Mouse (Mus musculus): ENCODE data around the gene Tarsl2.

The Tarsl2 gene

GRCm38 (mm10) chr7:65650662-65651061, 6.0 kb downstream of the Tarsl2 start:
- DNase-seq (ENCODE audit: low read depth, low spot score) = no peak

DNA sequence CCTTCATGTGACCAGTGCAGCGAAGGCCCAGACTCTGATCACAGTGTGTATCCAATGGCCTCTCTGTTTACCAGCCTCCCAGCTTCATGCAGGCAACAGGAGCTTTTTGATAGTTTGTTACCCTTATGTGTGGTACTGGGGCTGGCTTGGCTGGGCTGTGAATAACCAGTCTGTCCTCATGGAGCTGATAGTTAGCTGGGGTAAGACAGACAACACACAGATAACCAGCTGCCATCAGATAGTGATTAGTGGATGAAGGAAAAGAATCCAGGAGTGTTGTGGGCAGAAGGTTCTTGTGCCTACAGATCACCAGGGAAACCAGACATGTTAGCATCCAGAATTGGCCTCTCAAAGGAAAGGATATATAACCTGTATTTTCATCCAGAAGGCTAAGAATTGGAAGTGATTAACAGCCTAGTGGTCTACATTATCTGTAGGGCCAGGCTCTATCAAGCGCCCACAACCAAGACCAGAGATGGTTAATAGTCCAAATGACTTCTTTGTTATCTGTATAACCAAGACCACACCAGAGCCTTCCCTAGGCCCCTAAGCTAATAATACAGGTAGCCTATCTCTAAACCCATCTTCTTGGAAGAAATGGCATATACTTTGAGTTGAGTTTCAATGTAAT, 12.9 kb downstream of the Tarsl2 start:
- DNase-seq (ENCODE audit: low read depth, low spot score) = no peak

- DNase-seq (ENCODE audit: low read depth, low spot score) = no peak
These were observed 18.6 kb downstream of the Tarsl2 start for GRCm38 (mm10) chr7:65663225-65663790.

GRCm38 (mm10) chr7:65663886-65664285, 19.2 kb downstream of the Tarsl2 start:
- no peak for DNase-seq (ENCODE audit: low read depth, low spot score)

- no peak for DNase-seq (ENCODE audit: low read depth, low spot score)
These were observed 22.8 kb downstream of the Tarsl2 start for GRCm38 (mm10) chr7:65667491-65667890.

GRCm38 (mm10) chr7:65678050-65678449, 33.4 kb downstream of the Tarsl2 start:
- DNase-seq (ENCODE audit: low read depth, low spot score) = no peak

- no peak for DNase-seq (ENCODE audit: low read depth, low spot score)
These were observed 34.4 kb downstream of the Tarsl2 start for GRCm38 (mm10) chr7:65678900-65679595.

DNA sequence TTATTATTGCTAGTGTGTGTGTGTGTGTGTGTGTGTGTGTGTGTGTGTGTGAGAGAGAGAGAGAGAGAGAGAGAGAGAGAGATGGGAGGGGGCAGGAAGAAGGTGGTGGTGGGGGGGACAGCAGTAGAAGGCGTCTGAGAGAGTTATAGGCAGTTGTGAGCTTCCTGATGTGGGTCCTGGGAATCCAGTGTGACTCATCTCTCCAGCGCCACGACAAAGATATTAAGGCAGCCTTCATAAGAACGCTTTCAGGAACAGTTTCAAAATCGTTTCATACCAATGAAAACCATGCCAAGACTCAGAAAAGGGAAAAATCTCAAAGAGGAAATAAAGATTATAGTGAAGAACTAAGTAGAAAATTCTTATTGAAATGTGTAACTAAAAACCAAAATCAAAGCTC, 36.5 kb downstream of the Tarsl2 start:
- no peak for DNase-seq (ENCODE audit: low read depth, low spot score)

- no peak for DNase-seq (ENCODE audit: low read depth, low spot score)
These were observed 39.6 kb downstream of the Tarsl2 start for GRCm38 (mm10) chr7:65684256-65684835.

DNA sequence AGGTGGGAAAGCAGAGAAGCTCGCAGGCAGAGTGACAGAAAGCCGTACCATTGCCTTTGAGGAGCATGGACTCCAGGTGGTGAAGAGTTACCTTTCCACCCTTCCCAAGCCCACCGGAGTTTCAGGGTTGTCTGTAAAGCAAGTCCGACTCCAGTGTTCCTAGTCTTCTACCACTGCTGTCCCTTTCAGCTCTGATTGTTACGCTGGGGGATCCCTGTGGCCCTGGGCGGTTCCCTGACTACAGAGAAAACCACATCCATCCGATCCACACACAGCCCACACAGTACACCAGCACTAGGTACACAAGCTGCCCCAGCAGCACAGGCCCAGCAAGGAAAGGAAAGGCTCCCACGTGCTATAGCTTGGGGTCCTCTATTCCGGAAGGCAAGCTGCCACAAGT, 42.0 kb downstream of the Tarsl2 start:
- DNase-seq (ENCODE audit: low read depth, low spot score) = no peak

DNA sequence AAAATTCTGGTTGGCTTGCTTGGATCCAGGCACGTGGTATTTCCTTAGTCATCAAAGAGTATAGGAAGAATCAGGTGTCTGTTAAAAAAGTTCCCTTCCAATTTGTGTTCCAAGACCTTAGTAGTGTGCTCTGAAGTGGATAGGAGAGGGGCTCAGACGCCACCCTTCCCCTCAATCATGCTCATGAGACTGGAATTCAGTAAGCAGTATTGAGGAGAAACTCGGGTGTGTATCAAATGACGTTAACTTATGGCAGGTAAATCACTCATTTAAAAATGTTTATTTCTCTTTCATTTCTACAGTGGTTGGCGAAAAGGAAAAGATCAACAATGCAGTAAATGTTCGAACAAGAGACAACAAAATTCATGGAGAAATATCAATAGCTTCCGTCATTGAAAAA, 46.2 kb downstream of the Tarsl2 start, which contains the start of gene Tm2d3:
Tm2d3 (plus strand) TSS at position 301 of the 400 bp plus-strand sequence.
- DNase-seq (ENCODE audit: low read depth, low spot score) = no peak

GRCm38 (mm10) chr7:65691929-65692605, 47.4 kb downstream of the Tarsl2 start:
- no peak for DNase-seq (ENCODE audit: low read depth, low spot score)

GRCm38 (mm10) chr7:65692883-65693282, 48.2 kb downstream of the Tarsl2 start:
- no peak for DNase-seq (ENCODE audit: low read depth, low spot score)

GRCm38 (mm10) chr7:65693301-65693821, 48.7 kb downstream of the Tarsl2 start:
- DNase-seq (ENCODE audit: low read depth, low spot score) = peak; percentile 86

DNA sequence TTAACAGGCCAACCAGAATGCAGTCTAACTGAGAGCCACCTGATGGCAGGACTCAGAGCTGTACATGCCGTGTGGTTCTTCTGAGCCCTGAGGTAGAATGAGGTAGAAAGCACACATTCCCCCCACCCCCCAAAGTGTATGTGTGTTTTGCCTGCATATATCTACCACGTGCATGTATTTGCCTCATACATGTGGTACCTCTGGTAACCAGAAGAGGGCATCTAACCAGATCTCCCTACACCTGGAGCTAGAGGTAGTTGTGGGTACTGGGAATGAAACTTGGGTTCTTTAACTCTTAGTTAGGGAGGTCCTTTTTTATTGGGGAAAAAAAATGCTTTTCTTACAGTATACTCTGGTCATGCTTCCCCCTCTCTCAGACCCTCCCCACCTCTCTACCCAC, 51.8 kb downstream of the Tarsl2 start:
- peak; percentile 35 for DNase-seq (ENCODE audit: low read depth, low spot score)

DNA sequence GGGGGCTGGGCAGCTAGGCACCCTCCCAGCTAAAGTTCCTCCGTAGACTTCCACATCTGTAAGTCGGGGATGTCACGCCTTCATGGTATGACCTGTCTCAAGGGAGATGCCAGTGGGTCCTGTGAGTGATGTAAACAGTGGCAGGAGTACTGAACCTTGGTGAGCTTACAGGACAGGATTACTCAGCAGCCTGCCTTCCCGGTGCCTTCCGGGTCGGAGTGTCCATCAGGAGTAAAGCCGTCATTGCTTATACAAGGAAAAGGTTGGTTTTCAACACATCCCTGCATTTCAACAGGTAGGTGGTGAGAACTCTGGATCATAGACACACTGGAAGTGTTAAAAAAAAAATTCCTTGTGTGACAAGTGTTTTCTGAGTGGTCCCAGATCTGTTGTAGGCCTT, 57.4 kb downstream of the Tarsl2 start:
- no peak for DNase-seq (ENCODE audit: low read depth, low spot score)

DNA sequence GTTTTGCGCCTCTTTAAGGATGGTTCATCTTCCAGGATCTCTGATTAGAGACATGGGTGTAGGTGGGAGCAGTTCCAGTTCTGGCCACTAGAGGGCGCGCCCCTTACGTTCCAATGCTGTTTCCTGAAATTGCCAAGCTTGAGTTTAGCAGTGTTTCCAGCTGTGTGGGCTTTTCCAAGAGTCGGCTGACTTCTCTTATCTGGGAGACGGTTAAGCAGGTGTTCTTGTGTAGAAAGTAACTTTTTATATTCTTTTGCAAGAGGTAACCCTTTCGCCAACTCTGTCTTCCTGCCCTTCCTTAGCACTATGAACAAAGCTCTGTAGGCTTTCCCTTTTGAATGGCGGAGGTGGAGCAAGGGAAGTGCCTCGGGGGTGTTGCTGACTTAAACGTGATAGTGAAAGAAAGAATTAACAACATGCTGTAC, 60.1 kb downstream of the Tarsl2 start:
- peak; percentile 84 for DNase-seq (ENCODE audit: low read depth, low spot score)

DNA sequence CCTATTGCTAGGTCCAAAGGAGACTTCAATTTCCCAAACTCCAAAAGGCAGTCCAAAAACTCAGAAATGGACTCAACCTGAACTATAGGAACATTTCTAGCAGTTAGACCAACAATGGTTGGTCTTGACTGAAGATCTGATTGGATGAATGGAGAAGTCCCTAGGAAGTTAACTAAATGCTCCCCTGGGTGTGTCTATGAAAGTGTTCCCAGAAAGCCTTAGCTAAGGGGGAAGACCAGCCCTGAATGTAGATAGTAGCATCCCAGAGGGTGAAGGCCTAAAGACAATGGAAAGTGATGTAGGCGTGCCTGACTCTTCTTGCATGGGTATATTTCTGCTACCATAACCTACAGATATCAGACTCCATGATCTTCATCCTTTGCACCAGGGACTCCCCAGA, 63.8 kb downstream of the Tarsl2 start:
- no peak for DNase-seq (ENCODE audit: low read depth, low spot score)

DNA sequence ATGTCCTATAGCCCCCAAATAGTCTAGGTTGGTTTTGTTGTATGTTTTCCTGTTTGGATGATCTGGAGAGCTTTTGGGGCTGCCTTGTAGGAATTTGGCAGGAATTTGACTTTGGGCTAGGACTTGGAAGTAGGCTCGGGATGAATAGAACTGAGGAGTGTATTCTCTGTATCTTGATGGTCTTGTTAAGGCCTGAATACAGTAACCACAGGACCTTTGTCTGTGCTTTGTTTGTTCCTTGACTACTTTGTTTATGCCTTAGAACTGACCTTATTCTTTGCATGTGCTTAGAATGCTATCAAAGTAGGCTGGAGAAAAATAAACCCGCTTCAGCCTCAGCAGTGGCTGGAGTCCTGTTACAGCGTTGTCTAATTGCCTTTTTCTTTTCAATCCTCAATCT, 65.6 kb downstream of the Tarsl2 start:
- DNase-seq (ENCODE audit: low read depth, low spot score) = no peak

GRCm38 (mm10) chr7:65713782-65714181, 69.1 kb downstream of the Tarsl2 start:
- no peak for DNase-seq (ENCODE audit: low read depth, low spot score)

DNA sequence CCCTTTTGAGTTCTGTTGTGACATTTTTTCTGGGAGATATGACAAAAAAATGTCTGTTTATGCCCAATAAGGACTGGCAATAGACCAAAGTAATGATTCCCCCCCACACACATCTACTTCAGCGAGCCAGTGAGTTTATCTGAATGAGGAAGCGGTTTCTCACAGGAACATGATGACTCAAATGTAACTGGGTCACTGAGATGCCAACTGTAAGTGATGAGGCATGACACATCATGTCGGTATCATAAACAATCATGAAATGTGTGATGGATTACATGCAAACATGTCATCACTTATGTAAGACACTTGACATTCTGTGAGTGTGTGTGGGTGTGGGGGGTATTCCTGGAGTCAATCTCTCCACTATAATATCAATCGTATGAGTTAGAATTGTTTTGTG, 69.6 kb downstream of the Tarsl2 start:
- no peak for DNase-seq (ENCODE audit: low read depth, low spot score)

GRCm38 (mm10) chr7:65734024-65734423, 89.3 kb downstream of the Tarsl2 start:
- peak; percentile 19 for DNase-seq (ENCODE audit: low read depth, low spot score)

Data from forelimb bud, embryonic 11.5 days (tissue).